Comparison of ENCODE assay signal across 9 mouse cellular contexts in the genomic region with DNA sequence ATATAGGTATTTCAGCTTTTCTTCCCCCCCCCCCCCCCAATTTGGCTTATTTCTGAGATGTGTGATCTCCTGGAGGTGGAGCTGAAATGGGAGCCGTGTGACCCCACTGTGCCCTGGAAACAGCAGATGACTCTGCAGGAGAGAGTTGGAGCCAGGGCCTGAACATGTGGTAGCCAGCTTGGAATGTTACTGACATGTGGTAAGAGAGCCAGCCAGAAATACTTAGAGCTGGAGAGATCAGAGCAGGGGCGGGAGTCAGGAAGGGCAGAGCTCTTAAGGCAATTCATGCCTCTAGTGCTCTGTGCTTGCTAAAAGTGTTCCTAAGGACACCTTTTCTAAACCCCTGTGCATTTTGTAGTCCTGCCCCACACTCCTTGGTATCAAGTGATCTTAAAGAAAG. TPM values are rescaled to one million over a fixed set of nuclear protein-coding genes. Genes with fewer than 3 reads are reported as not detected.
DNase-seq lines count a peak whose midpoint lies in the region; ATAC-seq and TF ChIP-seq lines count a peak whose summit lies in the region.
"Had no signal": no experiment of that assay in that cellular context is flagged by ENCODE, and none has a peak within 500 bp of the region (broad histone marks: within the 10 kb centered on the region; RNA-seq: fewer than 3 reads in every experiment).

No protein-coding gene starts in this region.

- TF ChIP-seq POLR2A in kidney, adult 2 months (IDR thresholded peaks at IDR 0.05; ENCODE audit: low read depth, low read length), result no peak
- no peak for TF ChIP-seq POLR2A in thymus, adult 2 months (IDR thresholded peaks at IDR 0.05; ENCODE audit: control insufficient read depth, extremely low read depth, insufficient read depth, low read length, poor library complexity)

- TF ChIP-seq EP300 in lung, postnatal 0 days (IDR thresholded peaks at IDR 0.05), result no peak

- H3K27ac ChIP-seq in kidney, adult 2 months (ENCODE audit: insufficient read depth, low read depth, low read length), result no peak overlapping the region
- H3K27ac ChIP-seq in kidney, embryonic 14.5 days (ENCODE audit: low read depth, low read length), result no peak overlapping the region
- H3K27ac ChIP-seq in embryonic facial prominence, embryonic 11.5 days (replicated peaks; ENCODE audit: low read depth, low read length), result no peak overlapping the region
- H3K27ac ChIP-seq in heart, embryonic 13.5 days (replicated peaks), result peak overlapping the region; percentile 77
- H3K27ac ChIP-seq in lung, postnatal 0 days (ENCODE audit: low read length), result peak overlapping the region; percentile 77
- H3K27ac ChIP-seq in thymus, adult 2 months (ENCODE audit: control insufficient read depth, insufficient read depth, low read length), result no peak overlapping the region
- no peak overlapping the region for H3K27ac ChIP-seq in intestine, embryonic 15.5 days
- H3K27ac ChIP-seq: neural tube, embryonic 13.5 days had no signal

- H3K4me2 ChIP-seq in kidney, embryonic 14.5 days (replicated peaks; ENCODE audit: low read depth, low read length), result no peak overlapping the region
- no peak overlapping the region for H3K4me2 ChIP-seq in embryonic facial prominence, embryonic 11.5 days (ENCODE audit: low read depth, low read length)
- 0 out of 2 replicates have a peak overlapping the region, but pooled peaks have one; percentile 0 for H3K4me2 ChIP-seq in heart, embryonic 13.5 days
- H3K4me2 ChIP-seq in lung, postnatal 0 days (replicated peaks; ENCODE audit: low read depth, low read length), result no peak overlapping the region
- H3K4me2 ChIP-seq in intestine, embryonic 15.5 days (replicated peaks), result no peak overlapping the region
- H3K4me2 ChIP-seq: neural tube, embryonic 13.5 days had no signal

- TF ChIP-seq CTCF in kidney, adult 2 months (conservative IDR thresholded peaks at IDR 0.05; ENCODE audit: insufficient read depth, insufficient read length, low read depth, low read length), result no peak
- no peak for TF ChIP-seq CTCF in lung, postnatal 0 days (IDR thresholded peaks at IDR 0.05)
- no peak for TF ChIP-seq CTCF in thymus, adult 2 months (IDR thresholded peaks at IDR 0.05; ENCODE audit: borderline replicate concordance, control insufficient read depth, extremely low read depth, insufficient read depth, low read length, poor library complexity)

- no peaks in the 10 kb centered on the region for H3K27me3 ChIP-seq in kidney, adult 2 months (replicated peaks; ENCODE audit: control insufficient read depth, insufficient read depth, low read length)
- H3K27me3 ChIP-seq in kidney, embryonic 14.5 days (ENCODE audit: control insufficient read depth, insufficient read depth, low read length), result no peaks in the 10 kb centered on the region
- no peaks in the 10 kb centered on the region for H3K27me3 ChIP-seq in embryonic facial prominence, embryonic 11.5 days (ENCODE audit: control insufficient read depth, insufficient read depth, low read length)
- H3K27me3 ChIP-seq in heart, embryonic 13.5 days (replicated peaks), result no peaks in the 10 kb centered on the region
- no peaks in the 10 kb centered on the region for H3K27me3 ChIP-seq in lung, postnatal 0 days (replicated peaks; ENCODE audit: insufficient read depth, low read length)
- H3K27me3 ChIP-seq in thymus, adult 2 months (ENCODE audit: control insufficient read depth, insufficient read depth, low read length), result no peaks in the 10 kb centered on the region
- H3K27me3 ChIP-seq in intestine, embryonic 15.5 days (replicated peaks), result no peaks in the 10 kb centered on the region
- H3K27me3 ChIP-seq: neural tube, embryonic 13.5 days had no signal

- H3K4me1 ChIP-seq in kidney, adult 2 months (ENCODE audit: control insufficient read depth, insufficient read depth, low read length), result no peaks in the 10 kb centered on the region
- H3K4me1 ChIP-seq in kidney, embryonic 14.5 days (ENCODE audit: control insufficient read depth, insufficient read depth, low read length), result no peaks in the 10 kb centered on the region
- H3K4me1 ChIP-seq in embryonic facial prominence, embryonic 11.5 days (ENCODE audit: control insufficient read depth, insufficient read depth, low read length), result peaks cover 9% of the 10 kb centered on the region
- peaks cover 47% of the 10 kb centered on the region for H3K4me1 ChIP-seq in heart, embryonic 13.5 days
- H3K4me1 ChIP-seq in lung, postnatal 0 days (ENCODE audit: insufficient read depth, low read depth, low read length), result no peaks in the 10 kb centered on the region
- no peaks in the 10 kb centered on the region for H3K4me1 ChIP-seq in thymus, adult 2 months (replicated peaks; ENCODE audit: control insufficient read depth, insufficient read depth, low read length)
- H3K4me1 ChIP-seq in intestine, embryonic 15.5 days (replicated peaks), result peaks cover 5% of the 10 kb centered on the region
- H3K4me1 ChIP-seq: neural tube, embryonic 13.5 days had no signal

- H3K9ac ChIP-seq in kidney, embryonic 14.5 days (ENCODE audit: low read depth, low read length), result no peak overlapping the region
- no peak overlapping the region for H3K9ac ChIP-seq in embryonic facial prominence, embryonic 11.5 days (replicated peaks; ENCODE audit: low read length)
- H3K9ac ChIP-seq in heart, embryonic 13.5 days, result no peak overlapping the region
- no peak overlapping the region for H3K9ac ChIP-seq in lung, postnatal 0 days (replicated peaks; ENCODE audit: low read depth)
- no peak overlapping the region for H3K9ac ChIP-seq in intestine, embryonic 15.5 days
- H3K9ac ChIP-seq: neural tube, embryonic 13.5 days had no signal

- no peak overlapping the region for H3K4me3 ChIP-seq in kidney, adult 2 months (ENCODE audit: insufficient read depth, low read depth, low read length)
- no peak overlapping the region for H3K4me3 ChIP-seq in kidney, embryonic 14.5 days (ENCODE audit: low read length)
- H3K4me3 ChIP-seq in embryonic facial prominence, embryonic 11.5 days (ENCODE audit: low read depth, low read length), result no peak overlapping the region
- no peak overlapping the region for H3K4me3 ChIP-seq in heart, embryonic 13.5 days
- no peak overlapping the region for H3K4me3 ChIP-seq in lung, postnatal 0 days (ENCODE audit: low read depth, low read length)
- no peak overlapping the region for H3K4me3 ChIP-seq in thymus, adult 2 months (ENCODE audit: control insufficient read depth, insufficient read depth, low read length)
- no peak overlapping the region for H3K4me3 ChIP-seq in intestine, embryonic 15.5 days (replicated peaks)
- H3K4me3 ChIP-seq: neural tube, embryonic 13.5 days had no signal

- H3K36me3 ChIP-seq in kidney, adult 2 months (ENCODE audit: control insufficient read depth, insufficient read depth, low read length), result peaks cover 2% of the 10 kb centered on the region
- H3K36me3 ChIP-seq in kidney, embryonic 14.5 days (ENCODE audit: control insufficient read depth, insufficient read depth, low read length), result peaks cover 53% of the 10 kb centered on the region
- peaks cover 3% of the 10 kb centered on the region; the same call in 1 of the 2 replicates for H3K36me3 ChIP-seq in embryonic facial prominence, embryonic 11.5 days (replicated peaks; ENCODE audit: control insufficient read depth, insufficient read depth, low read depth, low read length)
- peaks cover 91% of the 10 kb centered on the region for H3K36me3 ChIP-seq in heart, embryonic 13.5 days
- H3K36me3 ChIP-seq in lung, postnatal 0 days (ENCODE audit: insufficient read depth, low read length), result peaks cover 21% of the 10 kb centered on the region
- H3K36me3 ChIP-seq in thymus, adult 2 months (ENCODE audit: control insufficient read depth, insufficient read depth, low read length), result peaks cover 44% of the 10 kb centered on the region
- H3K36me3 ChIP-seq in intestine, embryonic 15.5 days, result peaks cover 7% of the 10 kb centered on the region; the same call in 1 of the 2 replicates

- peak; percentile 50 for DNase-seq in kidney, adult 2 months
- peak; percentile 85 for DNase-seq in embryonic facial prominence, embryonic 11.5 days (ENCODE audit: low spot score)
- DNase-seq in lung, postnatal 0 days (ENCODE audit: low spot score), result peak; percentile 89
- no peak for DNase-seq in thymus, adult 2 months
- DNase-seq in retina, postnatal 1 day, result no peak

- WGBS in kidney, adult 2 months, result 47% methylated on average over 2 of the region's 2 CpGs
- 36% methylated on average over 2 of the region's 2 CpGs for WGBS in kidney, embryonic 14.5 days
- WGBS in embryonic facial prominence, embryonic 11.5 days, result 21% methylated on average over 2 of the region's 2 CpGs
- 20% methylated on average over 2 of the region's 2 CpGs for WGBS in heart, embryonic 13.5 days
- 41% methylated on average over 2 of the region's 2 CpGs for WGBS in lung, postnatal 0 days
- WGBS in thymus, adult 2 months, result 93% methylated on average over 2 of the region's 2 CpGs
- WGBS in intestine, embryonic 15.5 days, result 53% methylated on average over 2 of the region's 2 CpGs

- no peaks in the 10 kb centered on the region for H3K9me3 ChIP-seq in kidney, embryonic 14.5 days (ENCODE audit: control insufficient read depth, low read length)
- no peaks in the 10 kb centered on the region for H3K9me3 ChIP-seq in embryonic facial prominence, embryonic 11.5 days (replicated peaks; ENCODE audit: control insufficient read depth, low read length)
- no peaks in the 10 kb centered on the region for H3K9me3 ChIP-seq in heart, embryonic 13.5 days
- no peaks in the 10 kb centered on the region for H3K9me3 ChIP-seq in lung, postnatal 0 days (ENCODE audit: low read length)
- H3K9me3 ChIP-seq in intestine, embryonic 15.5 days, result no peaks in the 10 kb centered on the region
- H3K9me3 ChIP-seq: neural tube, embryonic 13.5 days had no signal

- no peak for ATAC-seq in kidney, embryonic 14.5 days (ENCODE audit: low FRiP score, low TSS enrichment)
- peak; percentile 46; the same call in 1 of the 2 replicates for ATAC-seq in embryonic facial prominence, embryonic 11.5 days (replicated peaks; ENCODE audit: insufficient number of reproducible peaks, low FRiP score, low TSS enrichment, low read depth)
- no peak for ATAC-seq in heart, embryonic 13.5 days (ENCODE audit: extremely low read depth, insufficient number of reproducible peaks, low FRiP score, low TSS enrichment)
- ATAC-seq in lung, postnatal 0 days, result peak; percentile 86
- no peak for ATAC-seq in intestine, embryonic 15.5 days

RNA-seq across cellular contexts. Expression of a gene that starts 10.0 kb away (rescaled TPM):
- 23.7 and 28.3 TPM in 2 replicates for polyA plus RNA-seq in kidney, adult 2 months (2012; rRNA removed)
- polyA plus RNA-seq in kidney, embryonic 14.5 days (2014; fragmentation: Nextera tagmentation; extraction: Ambion mirVana), result 10.9 and 11.5 TPM in 2 replicates
- polyA plus RNA-seq in embryonic facial prominence, embryonic 11.5 days (2014; fragmentation: Nextera tagmentation; extraction: Ambion mirVana), result 9.5 and 10.2 TPM in 2 replicates
- polyA plus RNA-seq in heart, embryonic 13.5 days (2015; fragmentation: Nextera tagmentation; extraction: Ambion mirVana), result 8.6 and 9.8 TPM in 2 replicates
- polyA plus RNA-seq in lung, postnatal 0 days (2015; fragmentation: Nextera tagmentation; extraction: Ambion mirVana), result 20.0 and 22.6 TPM in 2 replicates
- 3.6 and 4.6 TPM in 2 replicates for polyA plus RNA-seq in thymus, adult 2 months (2012; rRNA removed)
- 9.1 and 9.9 TPM in 2 replicates for polyA plus RNA-seq in intestine, embryonic 15.5 days (2015; fragmentation: Nextera tagmentation; extraction: Ambion mirVana)

Comparison
In these comparisons a context has a peak if more than half of its experiments do, and no peak if none do; other contexts are left out.
1. DNase-seq: peak in kidney, adult 2 months (single experiment), embryonic facial prominence, embryonic 11.5 days (single experiment) and lung, postnatal 0 days (single experiment); none in thymus, adult 2 months (single experiment) and retina, postnatal 1 day (single experiment).
2. H3K27ac ChIP-seq: peak in heart, embryonic 13.5 days (single experiment) and lung, postnatal 0 days (single experiment); none in kidney, adult 2 months (single experiment), kidney, embryonic 14.5 days (single experiment), embryonic facial prominence, embryonic 11.5 days (single experiment), thymus, adult 2 months (single experiment) and intestine, embryonic 15.5 days (single experiment).
3. ATAC-seq: peak in embryonic facial prominence, embryonic 11.5 days (single experiment) and lung, postnatal 0 days (single experiment); none in kidney, embryonic 14.5 days (single experiment), heart, embryonic 13.5 days (single experiment) and intestine, embryonic 15.5 days (single experiment).